Mouse (Mus musculus) telencephalon, adult 2 months (tissue): ENCODE data around the gene Slc34a3.
"Not testable (repeated sequence)": the region's sequence is repeated elsewhere in the genome, so short reads cannot be mapped to it uniquely, and the experiment has no call there.

Experiments
- DNase-seq: peaks from one replicate; pipeline ENCODE4 v3.0.0-alpha.2; 2011; ENCODE audit warnings: low read depth, low spot score

The Slc34a3 gene

DNA sequence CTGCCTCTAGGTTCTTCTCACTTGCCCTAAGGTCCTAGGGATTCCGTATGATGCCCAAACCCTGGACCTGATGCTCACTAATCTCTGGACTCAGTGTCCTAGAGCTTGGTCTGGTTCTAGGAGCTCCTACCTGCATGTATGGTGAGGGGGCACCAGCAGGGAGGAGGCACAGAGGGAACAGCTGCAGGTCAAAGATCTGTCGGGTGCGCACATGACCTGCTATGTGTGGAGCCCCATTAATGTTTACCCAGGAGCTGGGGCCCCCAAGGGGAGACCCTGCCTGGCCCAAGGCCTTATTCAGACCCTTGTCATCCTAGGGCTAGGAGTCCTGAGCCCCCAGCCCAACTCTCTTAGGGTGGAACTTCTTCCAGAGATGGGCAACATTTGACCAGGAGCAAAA, at the start of gene Slc34a3:
TSS of gene Slc34a3 (minus strand) at position 315 of the 400 bp plus-strand sequence.
- DNase-seq, result no peak

GRCm38 (mm10) chr2:25278928-25279882, 45.0 kb upstream of the Slc34a3 start:
- DNase-seq, result no peak

- DNase-seq, result no peak
These were observed 38.8 kb upstream of the Slc34a3 start for GRCm38 (mm10) chr2:25273010-25273409.

- no peak for DNase-seq
These were observed 38.4 kb upstream of the Slc34a3 start for GRCm38 (mm10) chr2:25272515-25272914.

DNA sequence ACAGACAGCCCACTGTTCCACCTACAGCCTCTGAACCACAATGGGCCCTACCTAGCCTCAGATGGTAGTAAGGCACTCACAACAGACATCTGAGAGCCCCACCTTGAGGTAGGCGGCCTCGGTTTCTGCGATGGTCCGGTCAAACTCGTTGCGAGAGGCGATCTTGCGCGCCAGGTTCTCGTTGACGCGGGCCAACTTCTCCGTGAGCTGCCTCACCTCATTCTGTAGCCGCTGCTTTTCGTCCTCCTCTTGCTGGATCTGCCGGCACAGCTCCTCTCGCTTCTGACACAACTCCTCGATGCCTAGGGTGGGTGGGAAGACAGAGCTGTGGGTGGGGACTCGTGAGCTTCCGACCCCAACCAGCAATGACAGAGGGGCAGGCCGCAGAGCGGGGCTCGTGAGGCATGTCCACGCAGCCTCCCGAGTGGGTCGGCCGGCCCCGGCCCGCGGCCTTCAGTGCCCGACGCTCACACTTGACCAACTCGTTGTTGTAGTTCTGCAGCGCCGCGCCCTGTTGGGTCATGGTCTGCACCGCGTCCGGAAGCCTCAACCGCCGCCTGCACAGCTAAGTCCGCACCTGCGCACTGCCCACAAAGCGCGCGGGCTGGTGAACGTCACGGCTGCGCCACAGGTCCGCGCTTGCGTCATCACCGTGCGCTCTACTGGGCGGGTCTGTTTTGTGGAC, 37.8 kb upstream of the Slc34a3 start, which contains the start of the genes Ssna1 and Anapc2:
TSS of gene Ssna1 (minus strand) at position 612 of the 685 bp plus-strand sequence.
TSS of gene Anapc2 (plus strand) at position 652 of the 685 bp plus-strand sequence.
- peak; percentile 91 for DNase-seq

DNA sequence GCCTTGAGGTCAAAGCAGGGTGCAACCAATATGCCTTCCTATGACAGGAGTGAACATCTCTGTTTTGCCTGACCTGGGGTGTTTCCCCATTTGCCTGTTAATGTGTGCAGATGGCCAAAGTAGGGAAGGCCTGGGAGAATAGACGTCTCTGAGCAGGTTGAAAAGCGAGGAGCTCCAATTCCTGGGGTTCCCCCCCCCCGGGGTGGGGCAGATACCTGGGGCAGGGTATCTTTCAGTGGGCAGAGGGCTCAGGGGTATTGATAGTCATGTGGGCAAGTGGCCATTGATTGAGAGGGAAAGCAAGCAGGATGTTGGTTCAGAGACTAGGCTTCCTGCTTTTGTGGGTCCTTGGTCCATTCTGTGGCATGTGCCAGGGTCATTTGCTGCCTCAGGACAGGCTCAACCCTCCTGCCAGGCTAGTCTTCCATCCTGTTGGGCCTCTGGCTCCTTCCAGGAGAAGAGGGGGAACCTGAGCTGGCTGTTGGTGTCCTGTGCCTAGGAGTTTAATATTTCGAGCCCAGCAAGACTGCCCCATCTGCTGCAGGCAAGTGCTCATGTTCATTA, 33.7 kb upstream of the Slc34a3 start:
- no peak for DNase-seq

DNA sequence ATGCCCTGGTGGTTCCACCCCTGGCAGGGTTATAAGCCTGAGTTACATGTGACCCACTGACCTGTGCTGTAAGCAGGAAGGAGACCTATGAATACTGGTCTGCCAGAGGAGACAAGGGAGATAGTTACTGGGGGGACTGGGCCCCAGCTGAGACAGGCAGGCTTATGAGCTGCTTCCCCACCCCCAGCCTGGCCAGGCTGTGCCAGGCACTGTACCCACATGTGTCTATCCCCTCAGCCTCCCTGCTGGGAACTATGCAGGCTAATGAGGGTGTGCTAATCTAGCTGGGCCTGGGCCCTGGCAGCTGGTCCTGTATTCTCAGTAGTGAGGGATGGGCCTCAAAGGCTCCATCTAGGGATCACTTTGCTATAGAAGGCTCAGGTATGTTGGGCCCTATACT, 33.1 kb upstream of the Slc34a3 start:
- peak; percentile 62 for DNase-seq

- DNase-seq, result peak; percentile 62
These were observed 32.6 kb upstream of the Slc34a3 start for GRCm38 (mm10) chr2:25266720-25267119.

DNA sequence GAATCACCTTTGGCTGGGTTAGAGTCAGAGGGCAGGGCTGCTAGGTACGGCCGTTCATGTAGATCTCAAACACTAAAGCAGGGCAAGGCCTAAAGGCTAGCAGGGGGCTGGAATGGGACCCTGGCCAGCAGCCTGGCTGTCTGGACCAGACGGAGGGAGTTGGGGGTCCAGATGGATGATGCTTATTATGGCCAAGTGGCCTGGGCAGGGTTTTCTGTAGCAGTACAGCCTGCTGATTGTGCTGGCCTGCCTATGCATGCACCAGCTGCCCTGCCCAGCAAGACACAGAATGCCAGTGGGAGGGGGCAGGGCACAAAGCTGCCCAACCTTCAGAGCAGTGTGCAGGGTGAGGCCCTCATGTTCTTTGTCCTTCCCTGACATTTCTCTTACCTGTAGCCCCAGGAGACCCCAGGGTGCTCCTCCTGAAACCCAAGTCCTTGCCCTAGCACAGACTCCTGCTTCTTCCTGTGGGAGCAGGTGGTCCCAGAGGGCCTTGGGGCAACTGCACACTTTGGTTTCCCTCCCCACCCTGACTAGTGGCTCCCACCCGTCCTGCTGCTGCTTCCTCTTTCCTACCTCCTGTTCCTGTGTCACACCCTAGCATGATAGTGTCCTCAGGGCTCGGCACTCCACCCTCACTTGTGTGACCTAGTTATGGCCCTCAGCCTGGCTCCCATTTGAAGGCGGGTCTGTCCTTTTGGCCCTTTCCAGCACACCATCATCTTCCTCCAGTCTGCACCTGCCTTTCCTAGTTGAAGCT, 31.9 kb upstream of the Slc34a3 start:
- no peak for DNase-seq

- no peak for DNase-seq
These were observed 30.7 kb upstream of the Slc34a3 start for GRCm38 (mm10) chr2:25264851-25265250.

DNA sequence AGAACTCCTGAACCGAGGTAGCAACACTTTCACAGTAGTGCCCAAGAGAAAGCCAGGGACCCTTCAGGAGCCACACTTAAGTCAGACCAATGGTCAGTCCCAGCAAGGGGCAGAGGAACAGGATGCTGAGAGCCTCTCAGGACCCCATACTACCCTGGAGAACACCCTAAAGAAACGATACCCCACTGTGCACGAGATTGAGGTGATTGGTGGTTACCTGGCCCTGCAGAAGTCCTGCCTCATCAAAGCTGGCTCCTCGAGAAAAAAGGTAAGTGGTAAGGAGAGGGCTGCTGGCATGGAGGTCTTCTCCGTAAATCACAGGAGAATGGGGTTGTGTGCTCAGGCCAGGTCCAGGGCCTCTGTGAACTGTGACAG, 30.1 kb upstream of the Slc34a3 start:
- DNase-seq, result no peak

- no peak for DNase-seq
These were observed 29.6 kb upstream of the Slc34a3 start for GRCm38 (mm10) chr2:25263623-25264285.

- no peak for DNase-seq
These were observed 28.8 kb upstream of the Slc34a3 start for GRCm38 (mm10) chr2:25262795-25263622.

- DNase-seq, result peak; percentile 99
These were observed 28.2 kb upstream of the Slc34a3 start, which contains the start of gene Tprn for GRCm38 (mm10) chr2:25262291-25262767. TSS of gene Tprn (plus strand) at chr2:25262618.

DNA sequence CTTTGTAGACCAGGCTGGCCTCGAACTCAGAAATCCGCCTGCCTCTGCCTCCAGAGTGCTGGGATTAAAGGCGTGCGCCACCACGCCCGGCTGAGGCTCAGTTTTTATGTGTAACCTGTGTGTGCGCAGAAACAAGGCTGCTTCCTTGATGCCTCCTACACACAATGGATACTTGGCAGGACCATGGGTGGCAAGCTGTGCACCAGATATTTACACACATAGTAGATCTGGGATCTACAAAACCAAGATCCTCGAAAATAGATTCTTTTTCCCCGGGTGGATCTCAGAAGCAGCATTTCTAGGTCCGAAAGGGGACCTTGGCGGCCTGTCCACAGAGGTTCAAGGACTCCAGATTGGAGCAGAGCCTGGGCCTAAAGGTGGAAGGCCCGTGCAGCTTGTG, 27.7 kb upstream of the Slc34a3 start:
- DNase-seq, result peak; percentile 53

DNA sequence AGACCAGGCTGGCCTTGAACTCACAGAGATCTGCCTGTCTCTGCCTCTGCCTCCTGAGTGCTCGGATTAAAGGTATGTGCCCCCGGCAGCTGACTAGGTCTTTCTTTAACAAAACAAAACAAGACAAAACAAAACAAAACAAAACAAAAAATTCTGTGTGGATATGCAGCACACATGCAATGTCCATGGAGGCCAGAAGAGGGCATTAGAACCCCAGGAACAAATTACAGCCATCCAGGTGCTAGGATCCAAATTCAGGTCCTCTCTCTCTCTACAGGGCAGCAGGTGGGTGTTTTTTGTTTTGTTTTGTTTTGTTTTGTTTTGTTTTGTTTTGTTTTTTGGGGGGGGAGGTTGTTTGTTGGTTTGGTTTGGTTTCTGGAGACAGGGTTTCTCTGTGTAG, 24.7 kb upstream of the Slc34a3 start:
- DNase-seq, result no peak

DNA sequence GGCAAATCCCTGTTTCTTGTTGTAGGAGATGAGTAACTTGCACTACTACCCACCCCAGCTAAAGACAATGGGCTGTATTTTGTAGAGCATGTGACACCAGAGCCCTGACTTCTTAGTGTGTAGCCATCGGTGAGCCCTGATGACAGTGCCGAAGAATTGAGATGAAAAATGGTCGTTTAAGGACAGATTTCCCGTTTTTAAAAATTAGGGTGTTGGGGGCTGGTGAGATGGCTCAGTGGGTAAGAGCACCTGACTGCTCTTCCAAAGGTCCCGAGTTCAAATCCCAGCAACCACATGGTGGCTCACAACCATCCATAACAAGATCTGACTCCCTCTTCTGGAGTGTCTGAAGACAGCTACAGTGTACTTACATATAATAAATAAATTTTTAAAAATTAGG, 23.1 kb upstream of the Slc34a3 start:
- DNase-seq, result not testable (repeated sequence)

DNA sequence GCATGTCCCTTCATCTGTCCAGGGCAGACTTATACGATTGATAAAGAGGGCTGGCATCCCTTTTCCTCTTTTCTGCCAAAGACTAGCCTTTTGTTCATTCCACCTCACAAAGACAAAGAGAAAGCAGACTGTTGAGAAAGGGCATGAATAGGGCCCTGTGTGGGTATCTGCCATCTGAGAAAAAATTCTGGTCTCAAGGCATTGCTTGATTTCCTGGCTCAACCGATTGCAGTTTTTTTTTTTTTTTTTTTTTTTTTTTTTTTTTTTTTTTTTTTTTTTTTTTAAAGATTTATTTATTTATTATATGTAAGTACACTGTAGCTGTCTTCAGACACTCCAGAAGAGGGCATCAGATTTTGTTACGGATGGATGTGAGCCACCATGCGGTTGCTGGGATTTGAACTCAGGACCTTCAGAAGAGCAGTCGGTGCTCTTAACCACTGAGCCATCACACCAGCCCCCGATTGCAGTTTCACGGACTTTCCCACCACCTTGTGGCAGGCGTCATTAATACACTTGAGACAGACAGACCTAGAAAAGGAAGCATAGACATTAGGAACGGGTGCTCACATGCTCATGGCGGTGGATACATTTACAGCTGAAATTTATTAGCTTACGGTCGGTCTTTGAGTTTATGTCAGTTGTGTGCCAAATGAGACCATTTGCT, 22.4 kb upstream of the Slc34a3 start:
- DNase-seq, result not testable (repeated sequence)

GRCm38 (mm10) chr2:25255284-25255779, 21.2 kb upstream of the Slc34a3 start, which contains the start of gene Tmem203:
TSS of gene Tmem203 (plus strand) at chr2:25255439.
- peak; percentile 73 for DNase-seq
